Mouse (Mus musculus): ENCODE measurements around the gene Mapk3. TPM values are rescaled to one million over a fixed set of nuclear protein-coding genes. Genes with fewer than 3 reads are reported as not detected.

Mapk3 gene
- polyA plus RNA-seq (2015; fragmentation: Illumina TruSeq; extraction: RNeasy Lipid Tissue Mini Kit (QIAGEN cat#74804); ENCODE audit: insufficient read depth, low read depth, low replicate concordance), result 50.5 TPM

DNA sequence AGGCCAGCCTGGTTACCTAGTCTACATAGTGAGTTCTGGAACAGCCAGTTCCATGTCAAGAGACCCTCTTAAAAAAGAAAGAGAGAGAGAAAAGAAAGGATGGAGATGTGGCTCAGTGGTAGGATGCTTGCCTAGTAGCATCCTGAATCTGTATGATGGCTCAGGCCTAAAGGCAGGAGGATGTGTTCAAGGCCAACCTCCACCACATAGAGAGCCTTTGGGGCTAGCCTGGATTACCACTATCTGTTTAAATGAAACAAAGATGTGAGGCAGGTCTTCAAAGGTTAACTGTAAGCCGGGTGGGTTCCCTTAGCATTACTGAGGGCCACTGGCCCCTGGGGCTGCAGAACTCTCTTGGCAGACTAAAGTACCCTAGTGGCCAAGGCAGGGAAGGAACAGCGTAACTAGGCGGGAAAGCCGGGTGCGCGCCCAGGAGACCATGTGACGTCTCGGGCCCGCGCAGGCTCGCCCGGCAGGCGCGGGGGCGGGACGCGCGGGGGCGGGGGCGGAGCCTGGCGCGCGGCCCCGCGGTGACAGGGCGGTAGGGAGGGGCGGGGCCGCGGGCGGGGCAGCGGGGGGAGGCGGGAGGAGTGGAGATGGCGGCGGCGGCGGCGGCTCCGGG lies at the start of gene Mapk3:
Gene Mapk3 (plus strand): TSS at position 552 of the 622 bp plus-strand sequence.

DNA sequence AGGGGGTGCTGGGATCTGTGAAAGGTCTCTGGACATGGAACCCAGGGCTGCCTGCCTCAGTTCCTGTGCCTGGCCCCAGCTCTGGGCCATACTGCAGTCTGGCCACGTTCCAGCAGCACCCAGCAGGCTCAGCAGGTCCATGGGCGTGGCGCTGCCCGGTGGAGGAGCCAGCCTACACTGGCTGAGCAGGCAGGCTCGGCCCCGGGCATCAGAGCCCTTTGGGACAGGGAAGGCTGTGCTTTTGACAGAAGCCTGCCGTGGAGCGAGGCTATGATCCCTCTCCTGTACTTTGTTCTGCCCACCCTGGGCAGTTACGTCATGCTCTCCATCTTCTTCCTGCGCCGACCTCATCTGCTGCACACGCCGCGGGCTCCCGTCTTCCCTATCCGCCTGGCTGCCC lies 6.8 kb downstream of the Mapk3 start, which contains the start of gene Gdpd3:
Gene Gdpd3 (plus strand): TSS at position 134 of the 400 bp plus-strand sequence.

DNA sequence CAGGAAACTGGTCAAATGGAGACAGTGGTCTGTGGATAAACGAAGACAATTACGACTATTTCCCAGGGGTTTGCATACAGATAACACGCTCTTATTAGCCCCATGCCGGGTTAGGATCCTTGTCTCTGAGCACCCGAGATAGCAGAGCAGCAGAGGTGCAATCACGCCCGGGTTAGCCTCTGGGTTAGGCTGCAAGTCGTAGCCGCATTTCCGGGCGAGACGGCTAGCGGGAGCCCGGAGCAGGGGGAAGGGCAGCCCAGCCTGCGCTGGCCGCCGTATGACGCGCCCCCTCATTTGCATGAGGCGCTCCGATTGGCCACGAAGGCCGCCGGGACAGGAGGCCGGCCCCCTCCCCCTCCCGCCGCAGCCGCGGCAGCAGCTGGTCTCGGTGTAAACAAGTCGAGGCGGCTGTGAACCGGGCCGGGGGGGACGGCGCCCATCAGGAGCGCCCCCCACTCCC lies 17.2 kb downstream of the Mapk3 start, which contains the start of gene Ypel3:
Gene Ypel3 (plus strand): TSS at position 358 of the 460 bp plus-strand sequence.

DNA sequence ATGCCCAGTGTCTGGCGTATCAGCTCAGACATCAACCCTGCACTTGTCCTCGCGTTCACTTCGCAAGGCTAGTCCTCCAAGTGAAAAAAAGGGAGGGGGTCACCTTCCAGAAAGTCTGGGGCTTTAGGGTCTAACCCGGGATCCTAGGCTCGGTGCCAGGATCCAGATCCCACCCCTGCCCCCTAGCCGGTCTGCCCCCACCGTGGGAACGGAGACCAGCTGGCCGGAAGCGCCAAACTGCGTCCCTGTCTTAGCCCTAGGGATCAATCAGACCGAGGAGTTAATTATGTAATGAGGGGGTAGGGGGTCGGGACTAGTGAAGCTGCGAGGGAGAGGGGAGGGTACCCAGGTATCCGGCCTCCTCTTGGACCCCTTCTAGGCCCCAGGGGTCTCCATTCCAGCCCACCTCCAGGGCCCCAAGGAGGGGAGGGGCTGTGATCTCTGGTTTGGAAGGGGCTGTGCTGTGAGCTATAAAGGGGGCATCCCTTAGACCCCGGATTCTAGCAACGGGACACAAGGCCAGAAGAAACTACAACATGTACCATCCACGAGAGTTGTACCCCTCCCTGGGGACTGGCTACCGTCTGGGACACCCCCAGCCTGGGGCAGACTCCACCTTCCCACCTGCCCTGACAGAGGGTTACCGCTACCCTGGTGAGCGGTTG lies 21.7 kb downstream of the Mapk3 start, which contains the start of gene Tbx6:
Gene Tbx6 (plus strand): TSS at position 513 of the 665 bp plus-strand sequence.

DNA sequence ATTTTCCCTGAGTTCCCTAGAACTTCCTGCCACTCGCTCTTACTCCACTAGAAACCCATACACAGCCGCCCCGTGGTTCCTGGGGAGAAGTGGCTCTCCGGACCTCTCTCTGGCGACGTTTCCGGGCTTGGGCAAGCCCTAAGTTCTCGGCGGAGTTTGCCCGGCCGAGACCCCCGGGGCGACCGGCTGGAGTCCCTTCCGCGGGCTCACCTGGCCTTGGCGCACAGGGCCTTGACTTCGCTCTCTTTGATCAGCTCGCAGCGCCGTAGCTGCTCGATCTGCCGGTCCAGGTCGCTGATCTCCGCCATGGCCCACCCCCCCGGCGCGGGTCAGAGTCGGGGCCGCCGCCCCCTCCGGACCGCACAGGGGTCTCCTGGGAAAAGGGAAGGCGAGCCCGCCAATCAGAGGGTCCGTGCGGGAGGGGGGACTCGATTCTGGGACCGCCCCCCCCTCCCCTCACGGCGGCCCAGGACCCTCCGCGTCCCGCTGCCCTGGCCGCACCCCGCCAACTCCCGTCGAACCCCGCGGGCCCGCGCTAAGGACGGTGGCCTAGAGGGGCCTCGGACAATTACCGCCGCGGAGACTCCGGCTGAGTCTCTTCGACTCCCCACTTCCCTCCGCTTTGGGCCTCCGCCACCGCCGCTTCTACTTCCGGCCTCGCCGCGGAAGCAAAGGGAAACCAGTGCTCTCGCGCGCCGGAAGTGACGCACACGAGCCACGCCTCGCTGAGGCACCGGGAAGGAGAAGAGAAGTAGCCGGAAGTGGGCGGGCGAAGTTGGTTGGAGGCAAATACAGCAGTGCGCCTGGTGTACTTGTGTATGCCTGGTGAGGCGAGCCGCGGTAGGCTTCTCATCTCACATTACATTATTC lies 32.7 kb downstream of the Mapk3 start, which contains the start of gene Ppp4c:
Gene Ppp4c (minus strand): TSS at position 646 of the 870 bp plus-strand sequence.

DNA sequence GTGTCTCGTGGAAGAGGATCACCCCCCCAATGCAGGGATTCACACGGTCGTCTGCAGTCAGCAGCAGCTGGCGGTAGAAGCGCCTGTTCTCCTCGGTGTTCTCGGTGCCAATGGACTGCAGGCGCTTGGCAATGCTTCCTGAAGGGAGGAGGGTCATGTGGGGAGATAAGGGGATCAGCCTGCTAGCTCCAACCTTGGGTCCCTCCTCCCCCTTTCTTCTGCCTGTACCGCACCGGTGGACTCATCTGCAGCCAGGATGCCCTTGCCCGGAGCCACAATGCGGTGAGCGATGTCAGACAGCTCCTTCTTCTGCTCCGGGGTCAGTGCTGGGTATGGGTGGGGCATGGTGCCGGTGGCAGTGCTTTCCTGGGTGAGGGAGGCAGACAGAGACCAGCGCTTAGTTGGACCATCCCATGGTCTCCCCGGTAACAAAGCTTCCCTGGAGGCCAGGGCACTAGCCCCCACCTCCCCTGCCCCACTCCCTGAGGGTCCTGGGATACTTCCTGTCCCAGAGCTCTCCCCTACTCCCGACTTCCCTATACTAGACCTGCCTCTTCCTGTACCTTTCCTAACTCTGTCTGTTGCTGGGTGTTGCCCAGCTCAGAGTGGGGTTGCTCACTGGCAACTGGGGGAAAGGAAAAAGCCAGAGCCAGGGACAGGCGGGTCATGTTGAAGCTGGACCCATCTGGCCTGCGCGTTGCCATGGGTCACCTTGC lies 38.2 kb downstream of the Mapk3 start, which contains the start of gene Fam57b:
Gene Fam57b (plus strand): TSS at position 258 of the 716 bp plus-strand sequence.

Other genes starting within 250 kb of the Mapk3 start
- 22.8 TPM for gene Eif3c, start 193.2 kb upstream of the Mapk3 start, polyA plus RNA-seq (2015; fragmentation: Illumina TruSeq; extraction: RNeasy Lipid Tissue Mini Kit (QIAGEN cat#74804); ENCODE audit: insufficient read depth, low read depth, low replicate concordance)
- 1.6 TPM for gene Apobr, start 174.7 kb upstream of the Mapk3 start, polyA plus RNA-seq (2015; fragmentation: Illumina TruSeq; extraction: RNeasy Lipid Tissue Mini Kit (QIAGEN cat#74804); ENCODE audit: insufficient read depth, low read depth, low replicate concordance)
- 26.6 TPM for gene Cln3, start 173.8 kb upstream of the Mapk3 start, polyA plus RNA-seq (2015; fragmentation: Illumina TruSeq; extraction: RNeasy Lipid Tissue Mini Kit (QIAGEN cat#74804); ENCODE audit: insufficient read depth, low read depth, low replicate concordance)
- not detected for gene Il27, start 164.7 kb upstream of the Mapk3 start, polyA plus RNA-seq (2015; fragmentation: Illumina TruSeq; extraction: RNeasy Lipid Tissue Mini Kit (QIAGEN cat#74804); ENCODE audit: insufficient read depth, low read depth, low replicate concordance)
- 3,774 TPM for gene Nupr1, start 128.7 kb upstream of the Mapk3 start, polyA plus RNA-seq (2015; fragmentation: Illumina TruSeq; extraction: RNeasy Lipid Tissue Mini Kit (QIAGEN cat#74804); ENCODE audit: insufficient read depth, low read depth, low replicate concordance)
- gene Sgf29, start 110.3 kb upstream of the Mapk3 start, polyA plus RNA-seq (2015; fragmentation: Illumina TruSeq; extraction: RNeasy Lipid Tissue Mini Kit (QIAGEN cat#74804); ENCODE audit: insufficient read depth, low read depth, low replicate concordance), result 23.8 TPM
- 32.4 TPM for gene Sult1a1, start 83.2 kb upstream of the Mapk3 start, polyA plus RNA-seq (2015; fragmentation: Illumina TruSeq; extraction: RNeasy Lipid Tissue Mini Kit (QIAGEN cat#74804); ENCODE audit: insufficient read depth, low read depth, low replicate concordance)
- 43.5 TPM for gene Bola2, start 64.2 kb upstream of the Mapk3 start, polyA plus RNA-seq (2015; fragmentation: Illumina TruSeq; extraction: RNeasy Lipid Tissue Mini Kit (QIAGEN cat#74804); ENCODE audit: insufficient read depth, low read depth, low replicate concordance)
- gene Slx1b, start 63.8 kb upstream of the Mapk3 start, polyA plus RNA-seq (2015; fragmentation: Illumina TruSeq; extraction: RNeasy Lipid Tissue Mini Kit (QIAGEN cat#74804); ENCODE audit: insufficient read depth, low read depth, low replicate concordance), result 3.1 TPM
- gene Coro1a, start 51.8 kb upstream of the Mapk3 start, polyA plus RNA-seq (2015; fragmentation: Illumina TruSeq; extraction: RNeasy Lipid Tissue Mini Kit (QIAGEN cat#74804); ENCODE audit: insufficient read depth, low read depth, low replicate concordance), result 7.3 TPM
- 2.5 TPM for gene Gdpd3, start 6.7 kb downstream of the Mapk3 start, polyA plus RNA-seq (2015; fragmentation: Illumina TruSeq; extraction: RNeasy Lipid Tissue Mini Kit (QIAGEN cat#74804); ENCODE audit: insufficient read depth, low read depth, low replicate concordance)
- 86.3 TPM for gene Ypel3, start 17.4 kb downstream of the Mapk3 start, polyA plus RNA-seq (2015; fragmentation: Illumina TruSeq; extraction: RNeasy Lipid Tissue Mini Kit (QIAGEN cat#74804); ENCODE audit: insufficient read depth, low read depth, low replicate concordance)
- gene Tbx6, start 21.9 kb downstream of the Mapk3 start, polyA plus RNA-seq (2015; fragmentation: Illumina TruSeq; extraction: RNeasy Lipid Tissue Mini Kit (QIAGEN cat#74804); ENCODE audit: insufficient read depth, low read depth, low replicate concordance), result 1.9 TPM
- 30.4 TPM for gene Ppp4c, start 32.9 kb downstream of the Mapk3 start, polyA plus RNA-seq (2015; fragmentation: Illumina TruSeq; extraction: RNeasy Lipid Tissue Mini Kit (QIAGEN cat#74804); ENCODE audit: insufficient read depth, low read depth, low replicate concordance)
- 3.8 TPM for gene Fam57b, start 38.1 kb downstream of the Mapk3 start, polyA plus RNA-seq (2015; fragmentation: Illumina TruSeq; extraction: RNeasy Lipid Tissue Mini Kit (QIAGEN cat#74804); ENCODE audit: insufficient read depth, low read depth, low replicate concordance)
- not detected for gene 4930451I11Rik, start 72.0 kb downstream of the Mapk3 start, polyA plus RNA-seq (2015; fragmentation: Illumina TruSeq; extraction: RNeasy Lipid Tissue Mini Kit (QIAGEN cat#74804); ENCODE audit: insufficient read depth, low read depth, low replicate concordance)
- gene Doc2a, start 87.8 kb downstream of the Mapk3 start, polyA plus RNA-seq (2015; fragmentation: Illumina TruSeq; extraction: RNeasy Lipid Tissue Mini Kit (QIAGEN cat#74804); ENCODE audit: insufficient read depth, low read depth, low replicate concordance), result not detected
- gene Hirip3, start 102.4 kb downstream of the Mapk3 start, polyA plus RNA-seq (2015; fragmentation: Illumina TruSeq; extraction: RNeasy Lipid Tissue Mini Kit (QIAGEN cat#74804); ENCODE audit: insufficient read depth, low read depth, low replicate concordance), result 4.6 TPM
- 12.9 TPM for gene Ino80e, start 102.8 kb downstream of the Mapk3 start, polyA plus RNA-seq (2015; fragmentation: Illumina TruSeq; extraction: RNeasy Lipid Tissue Mini Kit (QIAGEN cat#74804); ENCODE audit: insufficient read depth, low read depth, low replicate concordance)
- 31.1 TPM for gene Taok2, start 125.1 kb downstream of the Mapk3 start, polyA plus RNA-seq (2015; fragmentation: Illumina TruSeq; extraction: RNeasy Lipid Tissue Mini Kit (QIAGEN cat#74804); ENCODE audit: insufficient read depth, low read depth, low replicate concordance)
- gene Tmem219, start 163.3 kb downstream of the Mapk3 start, polyA plus RNA-seq (2015; fragmentation: Illumina TruSeq; extraction: RNeasy Lipid Tissue Mini Kit (QIAGEN cat#74804); ENCODE audit: insufficient read depth, low read depth, low replicate concordance), result 29.4 TPM
- 3.6 TPM for gene Kctd13, start 169.3 kb downstream of the Mapk3 start, polyA plus RNA-seq (2015; fragmentation: Illumina TruSeq; extraction: RNeasy Lipid Tissue Mini Kit (QIAGEN cat#74804); ENCODE audit: insufficient read depth, low read depth, low replicate concordance)
- 3.6 TPM for gene Asphd1, start 190.0 kb downstream of the Mapk3 start, polyA plus RNA-seq (2015; fragmentation: Illumina TruSeq; extraction: RNeasy Lipid Tissue Mini Kit (QIAGEN cat#74804); ENCODE audit: insufficient read depth, low read depth, low replicate concordance)
- 17.7 TPM for gene Sez6l2, start 191.0 kb downstream of the Mapk3 start, polyA plus RNA-seq (2015; fragmentation: Illumina TruSeq; extraction: RNeasy Lipid Tissue Mini Kit (QIAGEN cat#74804); ENCODE audit: insufficient read depth, low read depth, low replicate concordance)
- gene Cdipt, start 216.3 kb downstream of the Mapk3 start, polyA plus RNA-seq (2015; fragmentation: Illumina TruSeq; extraction: RNeasy Lipid Tissue Mini Kit (QIAGEN cat#74804); ENCODE audit: insufficient read depth, low read depth, low replicate concordance), result 28.6 TPM
- 1.6 TPM for gene Cdiptos, start 216.5 kb downstream of the Mapk3 start, polyA plus RNA-seq (2015; fragmentation: Illumina TruSeq; extraction: RNeasy Lipid Tissue Mini Kit (QIAGEN cat#74804); ENCODE audit: insufficient read depth, low read depth, low replicate concordance)

Measured in pancreas, adult 10 weeks (tissue).